Mouse (Mus musculus) spleen, adult 10 weeks (tissue): ENCODE data around the gene Il34. TPM values are rescaled to one million over a fixed set of nuclear protein-coding genes. Genes with fewer than 3 reads are reported as not detected.

ENCODE experiments used
- polyA plus RNA-seq: library from polyadenylated mRNA; stranded (reverse); fragments of 350-450 nt; fragmentation: Illumina TruSeq; extraction: RNeasy Lipid Tissue Mini Kit (QIAGEN cat#74804); gene quantifications from one replicate; pipeline ENCODE4 v1.2.3, GENCODE M21; 2015; ENCODE audit warnings: low replicate concordance; ENCODE audit not compliant: insufficient read depth

Il34 gene
- 9.1 TPM for polyA plus RNA-seq

DNA sequence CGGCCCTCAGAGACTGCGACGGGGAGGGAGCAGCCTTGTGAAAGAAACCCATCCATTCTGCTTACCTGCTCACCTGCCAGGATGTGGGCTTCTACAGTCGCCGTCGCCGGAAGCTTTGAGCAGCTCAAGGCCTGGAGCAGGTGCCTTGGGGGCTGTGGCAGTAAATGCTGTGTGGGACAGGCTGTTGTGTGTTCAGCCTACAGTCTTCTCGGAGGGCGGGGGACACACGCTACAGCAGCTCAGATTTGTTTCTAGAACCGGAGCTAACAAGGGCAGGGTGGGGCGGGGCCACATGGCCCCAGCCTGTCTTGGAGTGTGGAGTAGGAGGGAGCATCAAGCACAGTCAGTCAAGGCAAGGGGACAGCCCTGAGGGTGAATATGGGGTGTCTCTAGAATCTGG is at the start of gene Il34:
Gene Il34, minus strand, starts transcription at position 256 of the 400 bp plus-strand sequence.

DNA sequence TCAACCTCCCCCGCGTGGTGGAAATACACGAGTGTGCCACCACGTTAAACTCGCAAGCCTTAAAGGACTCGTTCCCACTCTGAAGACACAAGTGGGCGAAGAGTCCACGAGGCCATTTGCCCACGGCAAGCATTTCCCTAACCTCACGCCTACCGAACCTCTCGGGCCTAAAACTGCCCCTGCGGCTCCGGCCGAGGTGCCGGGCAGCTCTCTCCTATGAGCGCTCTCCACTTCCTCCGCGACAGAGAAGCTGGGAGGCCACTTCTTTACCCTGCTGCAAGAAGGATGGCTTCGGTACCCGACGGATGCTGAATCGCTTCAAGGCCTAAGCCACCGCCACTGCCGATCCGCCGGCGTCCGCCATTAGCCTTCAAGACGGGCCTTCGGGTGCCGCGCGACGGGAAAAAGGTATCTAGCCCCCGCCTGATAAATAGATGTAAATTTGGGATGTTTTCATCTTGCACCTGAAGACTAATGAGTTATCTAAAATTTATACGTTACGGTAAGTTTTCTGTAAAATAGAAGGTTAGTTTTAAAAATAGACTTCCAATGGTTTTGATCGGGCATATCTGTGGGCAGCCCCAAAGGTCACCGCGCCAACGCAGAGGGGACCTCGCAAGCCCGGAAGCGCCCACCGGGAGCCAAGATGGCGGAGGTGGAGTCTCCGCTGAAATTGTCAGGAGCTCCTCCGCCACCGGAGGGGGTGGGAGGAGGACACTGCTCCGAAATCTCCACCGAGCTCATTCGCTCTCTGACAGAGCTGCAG is 40.9 kb upstream of the Il34 start, which contains the start of the genes Cog4 and Sf3b3:
Gene Cog4, plus strand, starts transcription at position 196 of the 766 bp plus-strand sequence.
Gene Sf3b3, minus strand, starts transcription at position 383 of the 766 bp plus-strand sequence.

GRCm38 (mm10) chr8:110720685-110721598 is 84.8 kb downstream of the Il34 start, which contains the start of gene Mtss1l:
Mtss1l (plus strand) TSS chr8:110721476.

Other genes with a start within 250 kb of the Il34 start
- gene Vac14, start 187.3 kb downstream of the Il34 start, polyA plus RNA-seq = 20.1 TPM
- gene Mtss1l, start 84.4 kb downstream of the Il34 start, polyA plus RNA-seq = 7.1 TPM
- gene Cog4, start 40.7 kb upstream of the Il34 start, polyA plus RNA-seq = 33.9 TPM
- gene Sf3b3, start 40.9 kb upstream of the Il34 start, polyA plus RNA-seq = 111 TPM
- 4.3 TPM for gene Fuk, start 96.6 kb upstream of the Il34 start, polyA plus RNA-seq
- gene St3gal2, start 114.0 kb upstream of the Il34 start, polyA plus RNA-seq = 7.1 TPM
- 45.2 TPM for gene Ddx19a, start 191.9 kb upstream of the Il34 start, polyA plus RNA-seq
- 18.4 TPM for gene Ddx19b, start 225.8 kb upstream of the Il34 start, polyA plus RNA-seq
- gene Aars, start 227.2 kb upstream of the Il34 start, polyA plus RNA-seq = 20.9 TPM